Mouse (Mus musculus): ENCODE data around the gene Cyba.

DNA sequence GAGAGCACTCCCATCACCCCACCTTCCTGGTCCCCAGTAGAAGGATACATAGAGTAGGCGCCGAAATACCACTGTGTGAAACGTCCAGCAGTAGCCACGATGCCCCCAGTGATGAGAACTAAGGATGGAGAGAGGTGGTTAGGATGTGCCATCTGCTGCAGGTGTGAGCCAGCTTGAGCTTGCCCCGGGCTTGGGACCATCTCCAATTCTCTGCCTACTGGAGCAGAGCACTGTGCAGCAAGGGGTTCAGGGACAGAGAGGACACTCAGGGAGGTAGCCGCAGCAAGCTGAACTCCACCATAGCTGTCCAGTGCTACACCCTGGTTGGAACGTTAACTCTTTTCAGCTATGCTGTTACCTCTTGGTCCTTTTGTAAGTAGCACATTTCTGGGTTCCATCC is 5.1 kb downstream of the Cyba start:
- TF ChIP-seq CTCF (IDR thresholded peaks at IDR 0.05; ENCODE audit: extremely low read depth, insufficient read length, insufficient replicate concordance, low read depth, low read length) = no peak
- TF ChIP-seq POLR2A (IDR thresholded peaks at IDR 0.05; ENCODE audit: low read depth, low read length) = no peak

Data from small intestine, adult 2 months (tissue).